Mouse (Mus musculus): ENCODE results near the gene Adgra3. TPM values are rescaled to one million over a fixed set of nuclear protein-coding genes. Genes with fewer than 3 reads are reported as not detected.

The Adgra3 gene
- polyA plus RNA-seq, 1 experiment from 2014 or later = 16.1 TPM

DNA sequence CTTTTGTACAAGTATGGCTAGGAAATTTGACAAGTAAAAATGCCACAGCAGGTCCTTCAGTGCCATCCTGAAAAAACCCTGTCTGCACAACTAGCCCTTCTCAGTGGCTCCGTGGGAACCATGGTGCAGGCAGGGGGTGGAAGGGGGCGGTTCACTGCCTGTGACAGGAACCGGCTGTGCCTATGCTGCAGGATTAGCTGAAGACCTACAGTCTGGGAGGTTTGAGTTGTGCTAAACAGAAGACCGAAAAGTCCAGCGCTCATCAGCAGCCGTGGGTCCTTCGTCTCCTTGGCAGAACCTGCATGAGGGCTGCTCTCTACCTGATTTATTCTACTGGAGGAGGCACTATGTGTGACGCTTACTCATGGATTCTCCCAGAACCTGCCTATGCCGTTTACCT, 59.0 kb downstream of the Adgra3 start:
- H3K9me3 ChIP-seq = no peaks in the 10 kb centered on the region
- H3K4me2 ChIP-seq = no peak overlapping the region
- peaks cover 3% of the 10 kb centered on the region; the same call in 1 of the 2 replicates for H3K4me1 ChIP-seq (replicated peaks)
- H3K36me3 ChIP-seq = 0 out of 2 replicates have a peak, but pooled peaks cover 3% of the 10 kb centered on the region
- no peak overlapping the region for H3K9ac ChIP-seq
- 74% methylated on average over 9 of the region's 9 CpGs for WGBS
- H3K4me3 ChIP-seq = no peak overlapping the region
- no peak overlapping the region for H3K27ac ChIP-seq (replicated peaks)
- ATAC-seq (ENCODE audit: low FRiP score, low read depth) = no peak
- no peaks in the 10 kb centered on the region for H3K27me3 ChIP-seq

DNA sequence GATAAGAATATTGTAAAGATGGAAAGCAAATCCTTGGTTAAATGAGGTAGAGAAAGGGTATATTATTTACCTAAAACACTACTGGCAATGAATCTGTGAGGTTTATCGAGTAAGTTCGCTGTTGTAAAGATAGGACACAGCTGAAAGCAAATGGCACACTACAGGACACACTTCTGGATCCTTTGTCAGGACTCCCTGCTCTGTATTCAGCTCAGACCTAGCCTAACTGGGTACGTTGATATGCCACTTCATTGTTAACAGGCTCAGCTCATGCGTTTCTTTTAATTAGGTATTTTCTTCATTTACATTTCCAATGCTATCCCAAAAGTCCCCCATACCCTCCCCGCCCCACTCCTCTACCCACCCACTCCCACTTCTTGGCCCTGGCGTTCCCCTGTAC, 61.8 kb downstream of the Adgra3 start:
- Histone ChIP-seq H3K27ac (replicated peaks) (no peak overlapping the region), H3K4me2 (no peak overlapping the region)

DNA sequence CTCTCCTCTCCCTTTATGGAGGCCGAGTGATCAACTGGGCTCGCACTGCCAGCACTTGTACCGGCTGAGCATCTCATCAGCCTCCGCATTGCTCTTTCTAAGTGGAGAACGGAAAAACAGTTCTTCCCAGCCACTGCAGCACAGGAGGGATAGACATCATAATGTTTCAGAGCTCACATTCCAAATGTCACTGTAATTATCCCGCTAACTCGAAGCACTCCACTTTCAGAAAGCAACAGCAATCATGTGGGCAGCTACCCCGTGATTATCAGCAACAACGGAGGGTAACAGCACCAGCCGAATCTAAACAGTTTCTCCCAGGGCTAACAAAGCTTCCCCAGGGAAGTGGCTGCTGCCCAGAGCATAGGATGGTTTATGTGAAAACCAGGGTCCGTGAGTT, 62.3 kb downstream of the Adgra3 start:
- Histone ChIP-seq H3K27ac (replicated peaks) (0 out of 2 replicates have a peak overlapping the region, but pooled peaks have one; percentile 2), H3K36me3 (0 out of 2 replicates have a peak, but pooled peaks cover 3% of the 10 kb centered on the region), H3K9me3 (no peaks in the 10 kb centered on the region), H3K4me2 (no peak overlapping the region), H3K27me3 (no peaks in the 10 kb centered on the region), H3K4me1 (replicated peaks) (peaks cover 3% of the 10 kb centered on the region; the same call in 1 of the 2 replicates), H3K9ac (no peak overlapping the region), H3K4me3 (no peak overlapping the region)
- no peak for ATAC-seq (ENCODE audit: low FRiP score, low read depth)
- 61% methylated on average over 11 of the region's 11 CpGs for WGBS

More for the DNA sequence above, 61.8 kb downstream of the Adgra3 start:
- peaks cover 3% of the 10 kb centered on the region; the same call in 1 of the 2 replicates for H3K4me1 ChIP-seq (replicated peaks)
- H3K36me3 ChIP-seq = 0 out of 2 replicates have a peak, but pooled peaks cover 3% of the 10 kb centered on the region
- no peaks in the 10 kb centered on the region for H3K9me3 ChIP-seq
- H3K9ac ChIP-seq = no peak overlapping the region
- H3K27me3 ChIP-seq = no peaks in the 10 kb centered on the region
- ATAC-seq (ENCODE audit: low FRiP score, low read depth) = no peak
- H3K4me3 ChIP-seq = no peak overlapping the region
- WGBS = 76% methylated on average over 6 of the region's 6 CpGs

DNA sequence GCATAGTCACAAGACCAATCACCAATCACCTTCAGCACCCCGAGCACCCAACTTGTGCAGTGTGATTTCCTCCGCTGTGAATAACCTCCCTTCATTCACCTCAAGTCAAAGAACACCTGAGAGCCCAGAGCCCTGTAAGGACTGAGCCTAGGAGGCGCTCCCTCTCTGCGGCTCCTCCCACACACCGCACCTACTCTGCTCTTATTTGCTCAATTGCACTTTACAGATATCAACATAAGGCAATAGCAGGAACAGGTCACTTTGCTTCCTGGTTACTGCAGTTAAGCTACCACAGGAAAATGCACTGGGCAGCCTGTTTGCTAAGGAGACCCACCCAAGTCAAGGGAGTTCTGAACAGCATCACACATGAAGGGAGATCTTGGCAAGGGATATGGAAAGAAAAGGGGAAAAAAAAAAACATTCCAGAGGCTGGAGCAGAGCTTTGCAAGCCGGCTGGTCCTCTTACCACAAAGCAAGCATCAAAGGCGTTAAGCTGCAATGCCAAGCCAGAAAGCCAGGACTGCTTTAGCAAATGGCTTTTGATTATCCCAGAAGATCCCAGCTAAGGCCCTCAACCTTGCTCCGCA, 68.0 kb downstream of the Adgra3 start:
- no peak overlapping the region for H3K9ac ChIP-seq
- no peaks in the 10 kb centered on the region for H3K36me3 ChIP-seq
- H3K4me2 ChIP-seq = no peak overlapping the region
- 92% methylated on average over 8 of the region's 8 CpGs for WGBS
- no peak overlapping the region for H3K4me3 ChIP-seq
- peaks cover 6% of the 10 kb centered on the region for H3K4me1 ChIP-seq (replicated peaks)
- no peak overlapping the region for H3K27ac ChIP-seq (replicated peaks)
- no peaks in the 10 kb centered on the region for H3K27me3 ChIP-seq
- ATAC-seq (ENCODE audit: low FRiP score, low read depth) = no peak
- H3K9me3 ChIP-seq = no peaks in the 10 kb centered on the region

DNA sequence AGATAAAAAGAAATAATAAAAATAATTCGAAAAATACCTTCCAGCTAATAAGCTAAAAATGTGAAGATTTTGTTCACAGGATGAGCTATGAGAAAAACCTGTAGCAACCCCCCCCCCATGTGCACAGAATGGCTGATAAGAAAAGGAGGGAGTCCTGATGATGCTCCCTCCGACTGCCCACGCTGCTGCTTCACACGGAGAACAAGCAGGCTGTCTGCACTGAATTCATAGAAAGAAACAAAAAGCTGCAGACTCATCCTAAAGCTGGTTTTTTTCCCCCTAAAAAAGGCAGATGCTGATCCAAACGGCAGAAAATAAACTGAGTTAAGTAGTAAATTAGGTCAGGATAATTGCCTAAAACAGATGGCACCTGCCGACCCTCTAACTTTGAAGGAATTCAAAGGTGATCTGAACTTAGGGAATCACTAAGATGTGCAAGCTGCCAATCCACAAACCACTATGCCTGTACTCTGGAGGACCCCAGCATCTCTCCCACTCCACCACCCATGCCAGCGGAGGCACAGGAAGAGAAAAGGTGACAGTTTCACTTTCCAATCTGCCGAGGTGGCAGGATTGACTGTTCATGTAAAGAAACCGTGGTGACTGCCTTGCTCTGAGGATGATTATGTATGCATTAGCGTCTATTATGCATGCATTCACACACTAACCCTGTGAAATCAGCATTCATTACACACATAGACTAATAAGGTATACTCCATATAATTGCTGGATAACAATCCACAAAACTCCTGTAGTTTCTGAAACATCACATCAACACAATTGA, 70.6 kb downstream of the Adgra3 start:
- no peak overlapping the region for H3K9ac ChIP-seq
- WGBS = 57% methylated on average over 10 of the region's 10 CpGs
- H3K4me1 ChIP-seq (replicated peaks) = peaks cover 6% of the 10 kb centered on the region
- H3K27ac ChIP-seq (replicated peaks) = no peak overlapping the region
- no peaks in the 10 kb centered on the region for H3K27me3 ChIP-seq
- H3K4me3 ChIP-seq = no peak overlapping the region
- no peak overlapping the region for H3K4me2 ChIP-seq
- H3K9me3 ChIP-seq = no peaks in the 10 kb centered on the region
- ATAC-seq (ENCODE audit: low FRiP score, low read depth) = no peak
- H3K36me3 ChIP-seq = 0 out of 2 replicates have a peak, but pooled peaks cover 5% of the 10 kb centered on the region

DNA sequence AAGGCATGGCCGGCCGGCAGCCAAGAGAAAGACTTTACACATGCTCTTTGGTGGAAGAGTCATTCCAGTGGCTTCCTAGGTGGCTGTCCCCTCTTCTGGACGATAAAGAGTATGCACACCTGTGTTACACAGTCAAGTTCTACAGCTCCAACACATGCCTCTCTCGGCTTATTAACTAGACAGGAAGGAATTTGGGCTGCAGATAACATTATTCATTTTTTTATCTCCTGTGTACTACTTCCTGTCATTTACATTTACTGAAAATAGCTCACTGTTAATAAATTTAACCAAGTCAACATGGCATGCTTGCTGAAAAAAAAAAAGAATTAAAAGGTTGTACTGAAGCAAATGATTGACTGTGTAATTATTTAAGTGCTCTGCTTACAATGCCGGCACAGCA, 78.1 kb downstream of the Adgra3 start:
- H3K4me1 ChIP-seq (replicated peaks) = no peaks in the 10 kb centered on the region
- WGBS = 82% methylated on average over 5 of the region's 5 CpGs
- H3K27me3 ChIP-seq = no peaks in the 10 kb centered on the region
- 0 out of 2 replicates have a peak, but pooled peaks cover 5% of the 10 kb centered on the region for H3K36me3 ChIP-seq
- no peak overlapping the region for H3K4me3 ChIP-seq
- no peak for ATAC-seq (ENCODE audit: low FRiP score, low read depth)
- no peak overlapping the region for H3K27ac ChIP-seq (replicated peaks)
- H3K9me3 ChIP-seq = no peaks in the 10 kb centered on the region
- H3K4me2 ChIP-seq = no peak overlapping the region
- no peak overlapping the region for H3K9ac ChIP-seq

DNA sequence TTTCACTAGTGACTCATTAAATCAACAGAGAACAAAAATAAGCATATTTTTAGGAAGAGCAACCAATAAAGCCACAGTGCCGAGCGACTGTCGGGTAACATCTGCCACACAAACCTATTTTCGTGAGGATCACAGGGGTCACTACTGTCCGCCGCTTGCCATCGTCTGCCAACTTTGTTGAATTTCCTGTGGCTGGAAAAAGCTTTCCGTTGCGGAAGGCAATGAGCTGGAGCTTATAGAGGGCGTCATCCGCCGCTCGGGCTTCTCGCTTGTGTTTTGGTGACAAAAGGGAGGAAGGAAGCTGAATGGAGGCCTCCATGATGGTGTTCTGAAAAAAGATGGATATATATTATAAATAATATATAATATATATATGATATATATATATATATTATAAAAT, 79.6 kb downstream of the Adgra3 start:
- ATAC-seq (ENCODE audit: low FRiP score, low read depth) = no peak

DNA sequence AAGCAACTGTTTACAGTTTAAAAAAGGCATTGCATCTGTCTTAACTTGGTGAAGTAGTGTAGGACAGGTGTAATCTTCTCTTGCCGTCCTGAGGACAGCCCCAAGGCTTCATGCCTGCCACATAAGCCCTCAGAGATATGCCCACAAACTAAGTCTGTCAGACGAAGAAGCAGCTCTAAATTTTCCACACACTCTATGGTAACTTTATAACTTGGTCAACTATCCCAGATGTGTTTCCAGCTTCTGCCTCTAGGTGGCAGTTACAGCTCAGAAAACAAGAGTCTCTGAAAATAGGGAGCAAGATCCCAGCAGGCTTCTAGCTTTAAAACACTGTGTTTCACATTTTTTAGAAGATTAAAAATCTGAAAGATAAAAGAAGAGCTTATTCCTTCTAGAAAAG, 82.8 kb downstream of the Adgra3 start:
- H3K27me3 ChIP-seq = no peaks in the 10 kb centered on the region
- no peak overlapping the region for H3K9ac ChIP-seq
- no peak for ATAC-seq (ENCODE audit: low FRiP score, low read depth)
- no peaks in the 10 kb centered on the region for H3K36me3 ChIP-seq
- no peak overlapping the region for H3K4me2 ChIP-seq
- no peaks in the 10 kb centered on the region for H3K9me3 ChIP-seq
- no peak overlapping the region for H3K4me3 ChIP-seq
- H3K4me1 ChIP-seq (replicated peaks) = no peaks in the 10 kb centered on the region
- no peak overlapping the region for H3K27ac ChIP-seq (replicated peaks)
- 66% methylated on average over 2 of the region's 2 CpGs for WGBS

More for the DNA sequence above, 79.6 kb downstream of the Adgra3 start:
- 82% methylated on average over 14 of the region's 14 CpGs for WGBS
- Histone ChIP-seq H3K9ac (no peak overlapping the region), H3K4me3 (no peak overlapping the region), H3K27ac (replicated peaks) (no peak overlapping the region), H3K27me3 (no peaks in the 10 kb centered on the region), H3K9me3 (no peaks in the 10 kb centered on the region), H3K4me1 (replicated peaks) (no peaks in the 10 kb centered on the region), H3K4me2 (no peak overlapping the region), H3K36me3 (no peaks in the 10 kb centered on the region)

DNA sequence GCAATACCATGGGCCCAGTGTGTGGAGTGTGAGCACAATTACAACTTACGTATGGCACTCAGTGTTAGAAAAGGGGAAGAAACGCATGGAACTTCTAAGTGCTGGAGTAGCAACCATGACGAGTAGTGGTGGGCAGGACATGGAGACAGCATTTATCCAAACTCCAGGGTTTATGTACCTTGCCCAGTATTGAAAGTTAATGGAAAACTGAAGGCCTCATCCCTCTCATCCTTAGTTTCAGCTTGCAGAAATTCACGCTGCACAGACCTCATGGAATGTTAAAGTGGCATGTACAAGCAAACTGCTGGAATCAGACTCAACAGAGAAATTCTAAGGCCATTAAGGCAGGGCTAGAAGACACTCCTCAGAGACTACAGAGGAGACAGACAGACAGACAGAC, 84.6 kb downstream of the Adgra3 start:
- Histone ChIP-seq H3K4me1 (replicated peaks) (no peaks in the 10 kb centered on the region), H3K9ac (no peak overlapping the region), H3K27me3 (no peaks in the 10 kb centered on the region), H3K9me3 (no peaks in the 10 kb centered on the region), H3K36me3 (peaks cover 6% of the 10 kb centered on the region; the same call in 1 of the 2 replicates), H3K4me2 (no peak overlapping the region), H3K27ac (replicated peaks) (no peak overlapping the region), H3K4me3 (no peak overlapping the region)
- ATAC-seq (ENCODE audit: low FRiP score, low read depth) = no peak
- WGBS = 97% methylated on average over 4 of the region's 4 CpGs

DNA sequence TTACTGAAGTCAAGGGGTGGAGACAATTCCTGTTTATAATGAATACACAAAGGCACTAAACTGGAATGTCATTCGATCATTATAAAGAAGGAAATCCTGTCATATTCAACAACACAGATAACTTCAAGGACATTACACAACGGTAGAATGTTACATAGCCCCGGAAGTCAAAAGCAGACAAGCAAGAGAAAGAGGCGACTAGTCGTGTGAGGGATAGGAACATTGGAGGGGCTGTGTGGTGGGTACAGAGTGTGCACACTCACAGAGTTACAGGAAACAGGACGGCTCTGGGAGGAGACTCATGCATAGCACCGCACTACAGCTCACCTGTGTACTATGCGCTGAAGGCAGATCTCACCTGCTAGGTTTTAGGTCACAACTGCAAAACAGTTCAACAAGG, 89.1 kb downstream of the Adgra3 start:
- Histone ChIP-seq H3K27me3 (no peaks in the 10 kb centered on the region), H3K9ac (no peak overlapping the region), H3K4me2 (no peak overlapping the region), H3K9me3 (no peaks in the 10 kb centered on the region), H3K4me1 (replicated peaks) (no peaks in the 10 kb centered on the region), H3K36me3 (peaks cover 6% of the 10 kb centered on the region; the same call in 1 of the 2 replicates), H3K27ac (replicated peaks) (no peak overlapping the region), H3K4me3 (no peak overlapping the region)
- 93% methylated on average over 8 of the region's 8 CpGs for WGBS
- ATAC-seq (ENCODE audit: low FRiP score, low read depth) = 0 out of 2 replicates have a peak, but pooled peaks have one; percentile 19

DNA sequence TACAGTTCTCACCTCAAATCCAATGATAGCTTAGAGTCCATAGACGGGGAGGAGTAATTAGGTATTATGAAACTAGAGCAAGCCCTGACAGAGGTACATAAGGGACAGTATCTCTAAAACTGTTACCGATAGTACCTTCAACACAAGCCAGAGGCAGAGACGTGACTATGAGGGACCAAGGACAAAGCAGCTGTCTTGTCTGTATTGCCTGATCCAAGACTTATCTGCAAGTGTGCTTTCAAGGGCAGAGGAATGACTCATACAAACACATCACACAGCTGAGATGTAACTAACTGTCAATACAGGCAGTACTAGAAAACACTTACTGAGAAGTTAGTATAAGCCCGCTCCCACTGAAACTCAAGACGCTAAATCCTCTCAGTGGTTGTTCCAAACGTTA, 91.1 kb downstream of the Adgra3 start:
- Histone ChIP-seq H3K4me3 (no peak overlapping the region), H3K9ac (no peak overlapping the region), H3K9me3 (no peaks in the 10 kb centered on the region), H3K27me3 (no peaks in the 10 kb centered on the region), H3K27ac (replicated peaks) (no peak overlapping the region), H3K4me2 (no peak overlapping the region), H3K4me1 (replicated peaks) (no peaks in the 10 kb centered on the region), H3K36me3 (peaks cover 10% of the 10 kb centered on the region; the same call in 1 of the 2 replicates)
- WGBS = 91% methylated on average over 6 of the region's 6 CpGs
- no peak for ATAC-seq (ENCODE audit: low FRiP score, low read depth)

DNA sequence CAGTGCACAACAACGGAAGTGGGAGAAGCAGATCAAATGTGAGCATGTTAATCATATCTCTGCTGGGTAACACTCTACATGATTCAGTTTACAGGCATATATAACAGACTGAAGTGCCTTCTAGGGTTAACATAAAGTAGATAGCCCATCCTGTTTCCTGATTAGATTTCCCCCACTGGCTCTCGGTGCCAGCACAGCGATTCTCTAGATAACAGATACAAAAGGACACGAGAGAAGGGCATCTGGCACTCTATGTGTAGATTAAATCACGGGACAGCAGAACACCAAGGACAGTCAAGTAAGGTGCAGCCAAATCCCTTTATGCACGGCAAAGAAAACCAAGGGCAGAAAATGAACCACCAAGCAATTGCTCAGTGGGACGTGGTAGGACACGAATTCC, 93.0 kb downstream of the Adgra3 start:
- Histone ChIP-seq H3K27me3 (no peaks in the 10 kb centered on the region), H3K4me3 (no peak overlapping the region), H3K4me2 (no peak overlapping the region), H3K4me1 (replicated peaks) (no peaks in the 10 kb centered on the region), H3K9me3 (no peaks in the 10 kb centered on the region), H3K9ac (no peak overlapping the region), H3K36me3 (peaks cover 17% of the 10 kb centered on the region), H3K27ac (replicated peaks) (no peak overlapping the region)
- WGBS = 78% methylated on average over 8 of the region's 8 CpGs
- no peak for ATAC-seq (ENCODE audit: low FRiP score, low read depth)
